Mouse (Mus musculus) myocyte (in vitro differentiated cells): ENCODE measurements around the gene Lemd1.

Experiments
- E2F4 ChIP-seq: IDR thresholded peaks from one replicate; pipeline ENCODE4 v1.6.1; 2011; ENCODE audit warnings: mild to moderate bottlenecking, control low read depth, moderate library complexity; ENCODE audit not compliant: insufficient read depth
- MAX ChIP-seq: IDR thresholded peaks from one replicate; pipeline ENCODE4 v1.6.1; 2011; ENCODE audit warnings: low read depth, mild to moderate bottlenecking, control low read depth
- POLR2A ChIP-seq: IDR thresholded peaks from one replicate; pipeline ENCODE4 v1.6.1; 2011; ENCODE audit warnings: low read depth, mild to moderate bottlenecking, control low read depth, moderate library complexity; ENCODE audit not compliant: insufficient read length
- USF1 ChIP-seq: IDR thresholded peaks from one replicate; pipeline ENCODE4 v1.6.1; 2011; ENCODE audit warnings: low read depth, mild to moderate bottlenecking, control low read depth, moderate library complexity

- TF ChIP-seq POLR2A (no peak), E2F4 (no peak), MAX (no peak), USF1 (no peak)
Observed at GRCm38 (mm10) chr1:132307962-132308361, 116.7 kb downstream of the Lemd1 start.
